Mouse (Mus musculus) MEL-GATA-1-ER (cell line): Measurements from ENCODE around the gene Cenpv.
"Not testable (repeated sequence)": the region's sequence is repeated elsewhere in the genome, so short reads cannot be mapped to it uniquely, and the experiment has no call there.

ENCODE experiments used
- DNase-seq: peaks from one replicate; pipeline ENCODE4 v3.0.0-alpha.2; 2012; ENCODE audit warnings: low read depth; ENCODE audit errors: extremely low read depth

The Cenpv gene

GRCm38 (mm10) chr11:62509571-62509970, 29.5 kb downstream of the Cenpv start:
- DNase-seq = no peak

- not testable (repeated sequence) for DNase-seq
These were observed 30.2 kb downstream of the Cenpv start for GRCm38 (mm10) chr11:62508816-62509215.

- not testable (repeated sequence) for DNase-seq
These were observed 30.7 kb downstream of the Cenpv start for GRCm38 (mm10) chr11:62508365-62508764.

GRCm38 (mm10) chr11:62507683-62508082, 31.4 kb downstream of the Cenpv start:
- no peak for DNase-seq

GRCm38 (mm10) chr11:62500529-62500928, 38.5 kb downstream of the Cenpv start:
- no peak for DNase-seq

- DNase-seq = no peak
These were observed 40.3 kb downstream of the Cenpv start for GRCm38 (mm10) chr11:62498802-62499201.

- DNase-seq = no peak
These were observed 41.9 kb downstream of the Cenpv start for GRCm38 (mm10) chr11:62497181-62497580.

- DNase-seq = peak; percentile 33
These were observed 42.8 kb downstream of the Cenpv start for GRCm38 (mm10) chr11:62496151-62496715.

- DNase-seq = no peak
These were observed 43.7 kb downstream of the Cenpv start for GRCm38 (mm10) chr11:62495276-62495801.

- no peak for DNase-seq
These were observed 44.2 kb downstream of the Cenpv start for GRCm38 (mm10) chr11:62494754-62495275.

- no peak for DNase-seq
These were observed 45.4 kb downstream of the Cenpv start for GRCm38 (mm10) chr11:62493701-62494100.

- no peak for DNase-seq
These were observed 51.3 kb downstream of the Cenpv start for GRCm38 (mm10) chr11:62487540-62488350.

- no peak for DNase-seq
These were observed 52.1 kb downstream of the Cenpv start for GRCm38 (mm10) chr11:62486949-62487348.

- no peak for DNase-seq
These were observed 59.5 kb downstream of the Cenpv start for GRCm38 (mm10) chr11:62479581-62479980.

- DNase-seq = no peak
These were observed 60.1 kb downstream of the Cenpv start for GRCm38 (mm10) chr11:62478931-62479330.

- no peak for DNase-seq
These were observed 62.9 kb downstream of the Cenpv start for GRCm38 (mm10) chr11:62476156-62476555.
